Mouse (Mus musculus) kidney, adult 2 months (tissue): ENCODE data around the gene Ptcra. TPM values are rescaled to one million over a fixed set of nuclear protein-coding genes. Genes with fewer than 3 reads are reported as not detected.
A peak's percentile ranks its signal among the peaks of the same experiment; 100 is the strongest.
"Not testable (repeated sequence)": the region's sequence is repeated elsewhere in the genome, so short reads cannot be mapped to it uniquely, and the experiment has no call there.

Source experiments
- DNase-seq: peaks from one replicate; pipeline ENCODE4 v3.0.0; 2021
- H3K27ac ChIP-seq: fragments of 200-500 bp; 2 replicates; pipeline ENCODE4 v1.5.1; 2012; ENCODE audit warnings: low read depth, low read length, control low read depth, inconsistent platforms; ENCODE audit not compliant: insufficient read depth
- H3K27me3 ChIP-seq: fragments of 200-500 bp; replicated peaks from 2 replicates; pipeline ENCODE4 v1.6.1; 2012; ENCODE audit warnings: mild to moderate bottlenecking, moderate library complexity, low read length, inconsistent platforms; ENCODE audit not compliant: control insufficient read depth, insufficient read depth
- H3K36me3 ChIP-seq: fragments of 200-500 bp; 2 replicates; pipeline ENCODE4 v1.6.1; 2012; ENCODE audit warnings: mild to moderate bottlenecking, moderate library complexity, low read length, inconsistent platforms; ENCODE audit not compliant: control insufficient read depth, insufficient read depth
- H3K4me1 ChIP-seq: fragments of 200-500 bp; 2 replicates; pipeline ENCODE4 v1.6.1; 2011; ENCODE audit warnings: low read length; ENCODE audit not compliant: control insufficient read depth, insufficient read depth
- H3K4me3 ChIP-seq: fragments of 200-500 bp; 2 replicates; pipeline ENCODE4 v1.5.1; 2011; ENCODE audit warnings: mild to moderate bottlenecking, low read depth, low read length, control low read depth; ENCODE audit not compliant: insufficient read depth
- CTCF ChIP-seq: fragments of 200-500 bp; conservative IDR thresholded peaks from 2 replicates; pipeline ENCODE4 v1.5.1; 2011; ENCODE audit warnings: low read depth, mild to moderate bottlenecking, control low read depth, low read length, moderate library complexity, mixed read lengths; ENCODE audit not compliant: insufficient read depth, insufficient read length
- POLR2A ChIP-seq: fragments of 200-500 bp; IDR thresholded peaks from one replicate; pipeline ENCODE4 v1.6.1; 2011; ENCODE audit warnings: low read depth, low read length, control low read depth
- WGBS: fragments of 180-500 bp; shearing (Covaris S2); methylation state at CpG from one replicate; pipeline ENCODE4 v1.1.7; 2018; 5-methylcytosine and 5-hydroxymethylcytosine counted together
- polyA plus RNA-seq: library from polyadenylated mRNA; depleted of rRNA; stranded (reverse); fragments of >200 nt; gene quantifications from 2 replicates; pipeline ENCODE4 v1.2.3, GENCODE M21; 2012

Ptcra gene
- polyA plus RNA-seq, 1 experiment = 0.06 TPM

GRCm38 (mm10) chr17:46797386-46797785 is 33.9 kb upstream of the Ptcra start:
- no peaks in the 10 kb centered on the region for H3K27me3 ChIP-seq
- H3K4me1 ChIP-seq = no peaks in the 10 kb centered on the region
- peaks cover 8% of the 10 kb centered on the region for H3K36me3 ChIP-seq
- TF ChIP-seq POLR2A = no peak
- no peak for TF ChIP-seq CTCF
- H3K27ac ChIP-seq = no peak overlapping the region
- H3K4me3 ChIP-seq = no peak overlapping the region
- DNase-seq = no peak
- WGBS = 69% methylated on average over 5 of the region's 8 CpGs

GRCm38 (mm10) chr17:46796743-46797142 is 33.2 kb upstream of the Ptcra start:
- H3K27ac ChIP-seq = no peak overlapping the region
- H3K27me3 ChIP-seq = no peaks in the 10 kb centered on the region
- 78% methylated on average over 4 of the region's 4 CpGs for WGBS
- peaks cover 8% of the 10 kb centered on the region for H3K36me3 ChIP-seq
- TF ChIP-seq CTCF (no peak), POLR2A (no peak)
- H3K4me1 ChIP-seq = no peaks in the 10 kb centered on the region
- H3K4me3 ChIP-seq = no peak overlapping the region
- no peak for DNase-seq

GRCm38 (mm10) chr17:46792963-46793362 is 29.5 kb upstream of the Ptcra start:
- Histone ChIP-seq H3K27ac (no peak overlapping the region), H3K4me1 (no peaks in the 10 kb centered on the region), H3K36me3 (no peaks in the 10 kb centered on the region), H3K27me3 (no peaks in the 10 kb centered on the region), H3K4me3 (no peak overlapping the region)
- TF ChIP-seq POLR2A (no peak), CTCF (no peak)
- 81% methylated on average over 2 of the region's 2 CpGs for WGBS
- no peak for DNase-seq

GRCm38 (mm10) chr17:46787974-46788373 is 24.5 kb upstream of the Ptcra start:
- not testable (repeated sequence) for H3K4me1 ChIP-seq, H3K27ac ChIP-seq, H3K27me3 ChIP-seq, DNase-seq, H3K4me3 ChIP-seq, H3K36me3 ChIP-seq
- WGBS = 70% methylated on average over 2 of the region's 2 CpGs

GRCm38 (mm10) chr17:46786952-46787351 is 23.4 kb upstream of the Ptcra start:
- H3K4me1 ChIP-seq = no peaks in the 10 kb centered on the region
- no peaks in the 10 kb centered on the region for H3K27me3 ChIP-seq
- no peak for TF ChIP-seq CTCF
- no peak for TF ChIP-seq POLR2A
- WGBS = 88% methylated on average over 5 of the region's 5 CpGs
- no peak overlapping the region for H3K4me3 ChIP-seq
- no peak overlapping the region for H3K27ac ChIP-seq
- H3K36me3 ChIP-seq = no peaks in the 10 kb centered on the region
- DNase-seq = no peak

- Histone ChIP-seq H3K4me3 (no peak overlapping the region), H3K4me1 (no peaks in the 10 kb centered on the region), H3K27me3 (no peaks in the 10 kb centered on the region), H3K27ac (peak overlapping the region; percentile 27; the same call in 1 of the 2 replicates), H3K36me3 (no peaks in the 10 kb centered on the region; the same call in 1 of the 2 replicates)
- 80% methylated on average over 2 of the region's 2 CpGs for WGBS
- DNase-seq = no peak
- TF ChIP-seq POLR2A (no peak), CTCF (no peak)
These were observed 19.7 kb upstream of the Ptcra start for GRCm38 (mm10) chr17:46783222-46783565.

GRCm38 (mm10) chr17:46782341-46783221 is 19.1 kb upstream of the Ptcra start, which contains the start of gene Rpl7l1:
Rpl7l1 (minus strand) TSS chr17:46782672.
- WGBS = under 1% methylated on average over 44 of the region's 44 CpGs
- TF ChIP-seq POLR2A = peak; percentile 69
- peak; percentile 56 for TF ChIP-seq CTCF
- Histone ChIP-seq H3K4me3 (peak within 1 kb of the TSS; percentile 98), H3K27ac (peak within 1 kb of the TSS; percentile 88), H3K36me3 (no peaks in the 10 kb centered on the region; the same call in 1 of the 2 replicates), H3K4me1 (no peaks in the 10 kb centered on the region), H3K27me3 (no peaks in the 10 kb centered on the region)
- DNase-seq = peak; percentile 95
